Mouse (Mus musculus): ENCODE measurements around the gene Shisa5. TPM values are rescaled to one million over a fixed set of nuclear protein-coding genes. Genes with fewer than 3 reads are reported as not detected.

The Shisa5 gene
- total and polyA plus RNA-seq, 3 experiments: 17.1 to 207 (median 50.0) TPM

DNA sequence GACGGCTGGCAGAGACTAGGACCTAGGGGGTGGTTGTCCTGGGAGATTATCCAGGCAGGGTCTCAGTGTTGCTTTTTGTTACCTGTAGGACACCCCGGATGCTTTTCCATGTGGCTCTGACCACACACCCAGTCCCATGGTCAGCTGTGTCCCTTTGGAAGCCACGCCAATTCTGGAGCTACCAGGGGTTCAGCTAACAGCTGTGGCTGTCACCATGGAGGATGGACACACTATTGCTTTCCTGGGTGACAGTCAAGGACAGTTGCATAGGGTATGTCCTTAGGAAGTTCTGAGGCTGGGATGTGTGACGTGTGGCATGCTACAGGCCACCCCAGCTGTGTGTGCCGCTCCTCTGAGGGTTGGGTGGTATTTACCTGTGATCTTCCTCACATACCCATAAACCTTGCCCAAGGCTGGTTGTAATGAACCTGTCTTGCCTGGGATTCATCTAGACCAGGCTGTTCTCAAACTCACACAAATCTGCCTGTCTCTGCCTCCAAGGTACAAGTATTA, 63.6 kb downstream of the Shisa5 start:
- DNase-seq (ENCODE audit: low spot score): no peak
- H3K36me3 ChIP-seq (replicated peaks): no peaks in the 10 kb centered on the region
- TF ChIP-seq GATA2 (IDR thresholded peaks at IDR 0.05; ENCODE audit: borderline replicate concordance, low read depth, low read length) (no peak), POLR2AphosphoS5 (IDR thresholded peaks at IDR 0.05; ENCODE audit: insufficient replicate concordance, low read depth, low read length) (no peak), CTCF (IDR thresholded peaks at IDR 0.05; ENCODE audit: low read depth, low read length) (no peak), GATA1 (IDR thresholded peaks at IDR 0.05; ENCODE audit: borderline replicate concordance, low read length) (no peak), TAL1 (conservative IDR thresholded peaks at IDR 0.05; ENCODE audit: low read depth, low read length) (no peak)
- no peak overlapping the region for H3K4me3 ChIP-seq (ENCODE audit: low read depth, low read length)
- no peaks in the 10 kb centered on the region; the same call in 1 of the 2 replicates for H3K4me1 ChIP-seq (ENCODE audit: insufficient read depth, low read depth, low read length)
- H3K9me3 ChIP-seq (replicated peaks): no peaks in the 10 kb centered on the region
- peaks cover 48% of the 10 kb centered on the region for H3K27me3 ChIP-seq (ENCODE audit: insufficient read depth, low read length)
- no peak for ATAC-seq (ENCODE audit: extremely low read depth, insufficient number of reproducible peaks, low FRiP score, poor library complexity, severe bottlenecking)

DNA sequence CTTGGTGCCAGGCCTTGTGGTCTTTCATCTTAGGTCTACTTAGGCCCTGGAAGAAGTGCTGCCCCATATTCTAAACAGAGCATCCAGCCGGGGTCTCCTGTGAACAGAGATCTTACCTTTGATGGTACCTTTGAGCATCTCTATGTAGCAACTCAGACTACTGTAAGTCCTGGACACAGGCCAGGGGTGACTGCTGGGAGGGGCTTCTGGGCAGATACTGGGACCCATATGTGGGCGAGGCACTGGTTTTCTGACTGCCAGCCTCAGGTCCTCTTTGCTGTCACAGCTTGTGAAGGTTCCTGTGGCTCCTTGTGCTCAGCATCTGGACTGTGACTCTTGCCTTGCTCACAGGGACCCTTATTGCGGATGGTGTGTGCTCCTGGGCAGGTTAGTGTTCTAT, 64.2 kb downstream of the Shisa5 start:
- Histone ChIP-seq H3K4me1 (ENCODE audit: insufficient read depth, low read depth, low read length) (no peaks in the 10 kb centered on the region; the same call in 1 of the 2 replicates), H3K27me3 (ENCODE audit: insufficient read depth, low read length) (peaks cover 43% of the 10 kb centered on the region), H3K9me3 (replicated peaks) (no peaks in the 10 kb centered on the region), H3K4me3 (ENCODE audit: low read depth, low read length) (no peak overlapping the region), H3K36me3 (replicated peaks) (no peaks in the 10 kb centered on the region)
- ATAC-seq (ENCODE audit: extremely low read depth, insufficient number of reproducible peaks, low FRiP score, poor library complexity, severe bottlenecking): no peak
- DNase-seq (ENCODE audit: low spot score): no peak
- no peak for TF ChIP-seq GATA2 (IDR thresholded peaks at IDR 0.05; ENCODE audit: borderline replicate concordance, low read depth, low read length)
- TF ChIP-seq TAL1 (conservative IDR thresholded peaks at IDR 0.05; ENCODE audit: low read depth, low read length): no peak
- TF ChIP-seq POLR2AphosphoS5 (IDR thresholded peaks at IDR 0.05; ENCODE audit: insufficient replicate concordance, low read depth, low read length): no peak
- TF ChIP-seq CTCF (IDR thresholded peaks at IDR 0.05; ENCODE audit: low read depth, low read length): no peak
- no peak for TF ChIP-seq GATA1 (IDR thresholded peaks at IDR 0.05; ENCODE audit: borderline replicate concordance, low read length)

DNA sequence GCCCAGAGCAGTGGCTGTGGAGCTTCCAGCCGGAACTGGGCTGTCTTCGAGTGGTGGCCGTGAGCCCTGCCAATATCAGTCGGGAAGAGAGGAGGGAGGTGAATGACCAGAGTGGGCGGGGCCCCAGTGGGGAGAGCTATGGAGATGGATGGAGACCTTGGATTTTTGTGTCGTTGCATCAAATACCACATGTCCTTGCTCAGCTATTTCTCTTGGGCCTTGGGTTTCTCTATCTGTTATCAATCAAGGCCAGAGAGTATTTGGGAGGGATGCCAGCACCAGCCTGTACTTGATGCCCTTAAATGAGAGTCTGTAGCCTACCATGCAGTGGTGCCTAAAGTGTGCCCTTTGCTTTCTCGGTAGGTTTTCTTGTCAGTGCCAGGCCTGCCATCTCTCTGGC, 64.9 kb downstream of the Shisa5 start:
- Histone ChIP-seq H3K4me3 (ENCODE audit: low read depth, low read length) (no peak overlapping the region), H3K27me3 (ENCODE audit: insufficient read depth, low read length) (peaks cover 47% of the 10 kb centered on the region), H3K9me3 (replicated peaks) (no peaks in the 10 kb centered on the region), H3K4me1 (ENCODE audit: insufficient read depth, low read depth, low read length) (no peaks in the 10 kb centered on the region; the same call in 1 of the 2 replicates), H3K36me3 (replicated peaks) (no peaks in the 10 kb centered on the region)
- no peak for TF ChIP-seq GATA1 (IDR thresholded peaks at IDR 0.05; ENCODE audit: borderline replicate concordance, low read length)
- TF ChIP-seq GATA2 (IDR thresholded peaks at IDR 0.05; ENCODE audit: borderline replicate concordance, low read depth, low read length): no peak
- no peak for TF ChIP-seq POLR2AphosphoS5 (IDR thresholded peaks at IDR 0.05; ENCODE audit: insufficient replicate concordance, low read depth, low read length)
- TF ChIP-seq TAL1 (conservative IDR thresholded peaks at IDR 0.05; ENCODE audit: low read depth, low read length): no peak
- no peak for TF ChIP-seq CTCF (IDR thresholded peaks at IDR 0.05; ENCODE audit: low read depth, low read length)
- DNase-seq (ENCODE audit: low spot score): no peak
- ATAC-seq (ENCODE audit: extremely low read depth, insufficient number of reproducible peaks, low FRiP score, poor library complexity, severe bottlenecking): no peak

DNA sequence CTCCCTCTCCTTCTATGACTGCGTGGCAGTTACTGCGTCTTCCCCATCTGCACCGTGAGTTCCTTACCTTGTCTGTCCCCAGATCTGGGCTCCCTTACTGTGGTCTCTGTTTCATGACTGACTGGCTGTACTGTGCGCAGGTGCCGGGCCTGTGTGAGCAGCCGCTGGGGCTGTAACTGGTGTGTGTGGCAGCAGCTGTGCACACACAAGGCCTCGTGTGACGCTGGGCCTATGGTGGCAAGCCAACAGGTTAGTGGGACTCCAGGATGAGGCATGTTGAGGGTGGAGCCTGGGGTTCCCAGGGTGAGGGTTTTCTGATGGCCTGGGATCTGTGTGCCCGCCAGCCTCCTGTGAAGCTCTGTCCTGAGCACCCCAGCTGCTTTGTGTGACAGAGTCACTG, 65.7 kb downstream of the Shisa5 start:
- H3K27me3 ChIP-seq (ENCODE audit: insufficient read depth, low read length): peaks cover 46% of the 10 kb centered on the region
- H3K36me3 ChIP-seq (replicated peaks): no peaks in the 10 kb centered on the region
- H3K4me3 ChIP-seq (ENCODE audit: low read depth, low read length): no peak overlapping the region
- DNase-seq (ENCODE audit: low spot score): no peak
- no peak for ATAC-seq (ENCODE audit: extremely low read depth, insufficient number of reproducible peaks, low FRiP score, poor library complexity, severe bottlenecking)
- TF ChIP-seq POLR2AphosphoS5 (IDR thresholded peaks at IDR 0.05; ENCODE audit: insufficient replicate concordance, low read depth, low read length): no peak
- no peak for TF ChIP-seq CTCF (IDR thresholded peaks at IDR 0.05; ENCODE audit: low read depth, low read length)
- TF ChIP-seq TAL1 (conservative IDR thresholded peaks at IDR 0.05; ENCODE audit: low read depth, low read length): no peak
- TF ChIP-seq GATA2 (IDR thresholded peaks at IDR 0.05; ENCODE audit: borderline replicate concordance, low read depth, low read length): no peak
- TF ChIP-seq GATA1 (IDR thresholded peaks at IDR 0.05; ENCODE audit: borderline replicate concordance, low read length): no peak
- H3K9me3 ChIP-seq (replicated peaks): no peaks in the 10 kb centered on the region
- no peaks in the 10 kb centered on the region; the same call in 1 of the 2 replicates for H3K4me1 ChIP-seq (ENCODE audit: insufficient read depth, low read depth, low read length)

DNA sequence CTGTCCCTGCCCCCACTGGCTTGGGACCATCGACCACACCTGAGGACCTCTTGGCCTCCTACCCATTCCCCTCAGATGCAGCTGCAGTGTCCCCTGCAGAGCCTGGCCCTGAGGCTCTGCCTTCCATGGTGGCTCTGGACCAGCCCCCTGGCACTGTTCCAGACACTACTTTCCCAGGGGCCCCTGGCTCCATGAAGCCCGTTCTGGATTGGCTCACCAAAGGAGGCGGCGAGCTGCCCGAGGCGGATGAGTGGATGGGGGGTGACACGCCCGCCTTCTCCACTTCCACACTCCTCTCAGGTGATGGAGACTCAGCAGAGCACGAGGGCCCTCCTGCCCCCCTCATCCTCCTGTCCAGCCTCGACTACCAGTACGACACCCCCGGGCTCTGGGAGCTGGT, 66.6 kb downstream of the Shisa5 start:
- no peaks in the 10 kb centered on the region for H3K36me3 ChIP-seq (replicated peaks)
- no peak for TF ChIP-seq GATA1 (IDR thresholded peaks at IDR 0.05; ENCODE audit: borderline replicate concordance, low read length)
- TF ChIP-seq GATA2 (IDR thresholded peaks at IDR 0.05; ENCODE audit: borderline replicate concordance, low read depth, low read length): no peak
- TF ChIP-seq POLR2AphosphoS5 (IDR thresholded peaks at IDR 0.05; ENCODE audit: insufficient replicate concordance, low read depth, low read length): no peak
- no peak for TF ChIP-seq CTCF (IDR thresholded peaks at IDR 0.05; ENCODE audit: low read depth, low read length)
- TF ChIP-seq TAL1 (conservative IDR thresholded peaks at IDR 0.05; ENCODE audit: low read depth, low read length): no peak
- DNase-seq (ENCODE audit: low spot score) (no peak), ATAC-seq (ENCODE audit: extremely low read depth, insufficient number of reproducible peaks, low FRiP score, poor library complexity, severe bottlenecking) (no peak)
- no peaks in the 10 kb centered on the region; the same call in 1 of the 2 replicates for H3K4me1 ChIP-seq (ENCODE audit: insufficient read depth, low read depth, low read length)
- no peaks in the 10 kb centered on the region for H3K9me3 ChIP-seq (replicated peaks)
- H3K4me3 ChIP-seq (ENCODE audit: low read depth, low read length): no peak overlapping the region
- H3K27me3 ChIP-seq (ENCODE audit: insufficient read depth, low read length): peaks cover 44% of the 10 kb centered on the region

DNA sequence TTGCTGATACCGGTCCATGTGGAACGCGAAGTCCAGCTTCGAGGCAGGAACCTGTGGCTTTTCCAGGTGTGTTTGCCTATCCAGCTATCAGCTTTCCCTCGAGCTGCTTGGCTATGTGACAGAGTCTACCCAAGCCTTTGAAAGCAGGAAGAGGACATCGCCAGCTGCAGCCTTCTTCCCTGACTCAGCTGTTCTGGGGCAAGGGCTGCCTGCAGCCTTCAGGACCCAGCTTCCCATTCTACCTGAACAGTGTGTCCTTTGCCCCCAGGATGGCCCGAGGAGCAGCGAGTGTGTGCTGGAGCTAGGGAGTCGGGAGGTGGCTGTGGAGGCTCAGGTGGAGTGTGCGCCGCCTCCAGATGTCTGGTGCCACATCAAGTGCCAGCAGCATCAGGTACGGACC, 67.3 kb downstream of the Shisa5 start:
- Histone ChIP-seq H3K27me3 (ENCODE audit: insufficient read depth, low read length) (peaks cover 42% of the 10 kb centered on the region), H3K4me3 (ENCODE audit: low read depth, low read length) (no peak overlapping the region), H3K4me1 (ENCODE audit: insufficient read depth, low read depth, low read length) (no peaks in the 10 kb centered on the region; the same call in 1 of the 2 replicates), H3K9me3 (replicated peaks) (no peaks in the 10 kb centered on the region), H3K36me3 (replicated peaks) (no peaks in the 10 kb centered on the region)
- ATAC-seq (ENCODE audit: extremely low read depth, insufficient number of reproducible peaks, low FRiP score, poor library complexity, severe bottlenecking) (no peak), DNase-seq (ENCODE audit: low spot score) (no peak)
- TF ChIP-seq GATA2 (IDR thresholded peaks at IDR 0.05; ENCODE audit: borderline replicate concordance, low read depth, low read length): no peak
- TF ChIP-seq GATA1 (IDR thresholded peaks at IDR 0.05; ENCODE audit: borderline replicate concordance, low read length): no peak
- TF ChIP-seq TAL1 (conservative IDR thresholded peaks at IDR 0.05; ENCODE audit: low read depth, low read length): no peak
- TF ChIP-seq POLR2AphosphoS5 (IDR thresholded peaks at IDR 0.05; ENCODE audit: insufficient replicate concordance, low read depth, low read length): no peak
- no peak for TF ChIP-seq CTCF (IDR thresholded peaks at IDR 0.05; ENCODE audit: low read depth, low read length)

Measured in G1E (cell line).